ENCODE assay signal across 12 mouse cellular contexts in genomic region chr6:86420491-86420890, GRCm38 (mm10). TPM values are rescaled to one million over a fixed set of nuclear protein-coding genes. Genes with fewer than 3 reads are reported as not detected.
A peak's percentile ranks its signal among the peaks of the same experiment; 100 is the strongest.
DNase-seq lines count a peak whose midpoint lies in the region; ATAC-seq and TF ChIP-seq lines count a peak whose summit lies in the region.
"Had no signal": no experiment of that assay in that cellular context is flagged by ENCODE, and none has a peak within 500 bp of the region (broad histone marks: within the 10 kb centered on the region; RNA-seq: fewer than 3 reads in every experiment).

No protein-coding gene starts in this region.

- no peak; the same call in 1 of the 2 replicates for TF ChIP-seq RAD21 in MEL (IDR thresholded peaks at IDR 0.05; ENCODE audit: low read depth, low read length)

- H3K9me3 ChIP-seq in intestine, postnatal 0 days (ENCODE audit: control insufficient read depth): no peaks in the 10 kb centered on the region
- no peaks in the 10 kb centered on the region for H3K9me3 ChIP-seq in intestine, embryonic 16.5 days (ENCODE audit: control insufficient read depth, low read length)
- no peaks in the 10 kb centered on the region for H3K9me3 ChIP-seq in MEL (replicated peaks; ENCODE audit: insufficient read depth, low read length)
- no peaks in the 10 kb centered on the region for H3K9me3 ChIP-seq in kidney, embryonic 15.5 days (replicated peaks)
- H3K9me3 ChIP-seq in heart, embryonic 12.5 days (replicated peaks): no peaks in the 10 kb centered on the region

- H3K9ac ChIP-seq in intestine, postnatal 0 days (ENCODE audit: low read depth, low read length): no peak overlapping the region
- no peak overlapping the region for H3K9ac ChIP-seq in intestine, embryonic 16.5 days (ENCODE audit: low read depth, low read length)
- H3K9ac ChIP-seq in MEL (ENCODE audit: control insufficient read depth, low read depth, low read length, poor library complexity, severe bottlenecking): no peak overlapping the region
- H3K9ac ChIP-seq in kidney, embryonic 15.5 days: no peak overlapping the region
- H3K9ac ChIP-seq in heart, embryonic 12.5 days: no peak overlapping the region

- ATAC-seq in intestine, postnatal 0 days: no peak
- no peak for ATAC-seq in intestine, embryonic 16.5 days
- peak; percentile 70 for ATAC-seq in granulocyte monocyte progenitor cell, adult 5-6 weeks (replicated peaks; ENCODE audit: poor library complexity, severe bottlenecking)
- no peak for ATAC-seq in kidney, embryonic 15.5 days (replicated peaks; ENCODE audit: low FRiP score)
- no peak for ATAC-seq in heart, embryonic 12.5 days (ENCODE audit: insufficient number of reproducible peaks, low FRiP score)

- H3K4me2 ChIP-seq in intestine, postnatal 0 days (replicated peaks; ENCODE audit: low read depth): no peak overlapping the region
- H3K4me2 ChIP-seq in intestine, embryonic 16.5 days (ENCODE audit: low read depth, low read length): no peak overlapping the region
- no peak overlapping the region for H3K4me2 ChIP-seq in kidney, embryonic 15.5 days
- no peak overlapping the region for H3K4me2 ChIP-seq in heart, embryonic 12.5 days

- H3K4me1 ChIP-seq in intestine, postnatal 0 days (replicated peaks; ENCODE audit: control insufficient read depth, insufficient read depth, low read length): no peaks in the 10 kb centered on the region
- H3K4me1 ChIP-seq in intestine, embryonic 16.5 days (ENCODE audit: control insufficient read depth, insufficient read depth, low read length): no peaks in the 10 kb centered on the region
- H3K4me1 ChIP-seq in MEL (ENCODE audit: control insufficient read depth in 1 of 2, insufficient read depth in 2 of 2, low read length in 2 of 2): no peaks in the 10 kb centered on the region
- H3K4me1 ChIP-seq in kidney, embryonic 15.5 days: no peaks in the 10 kb centered on the region
- no peaks in the 10 kb centered on the region for H3K4me1 ChIP-seq in heart, embryonic 12.5 days (replicated peaks)

- H3K27me3 ChIP-seq in intestine, postnatal 0 days (replicated peaks; ENCODE audit: control insufficient read depth, insufficient read depth, low read length): no peaks in the 10 kb centered on the region
- H3K27me3 ChIP-seq in intestine, embryonic 16.5 days (replicated peaks; ENCODE audit: control insufficient read depth, insufficient read depth, low read length): no peaks in the 10 kb centered on the region
- no peaks in the 10 kb centered on the region for H3K27me3 ChIP-seq in MEL (ENCODE audit: control insufficient read depth in 1 of 2, insufficient read depth in 2 of 2, low read length in 2 of 2)
- no peaks in the 10 kb centered on the region for H3K27me3 ChIP-seq in kidney, embryonic 15.5 days
- no peaks in the 10 kb centered on the region for H3K27me3 ChIP-seq in heart, embryonic 12.5 days (replicated peaks)

- H3K36me3 ChIP-seq in intestine, postnatal 0 days (ENCODE audit: control insufficient read depth, insufficient read depth): peaks cover 73% of the 10 kb centered on the region
- H3K36me3 ChIP-seq in intestine, embryonic 16.5 days (ENCODE audit: control insufficient read depth, insufficient read depth, low read length): peaks cover 13% of the 10 kb centered on the region
- peaks cover 0 to 20% of the 10 kb centered on the region in 2 experiments; a peak in 2 of 4 replicates for H3K36me3 ChIP-seq in MEL (ENCODE audit: control insufficient read depth in 1 of 2, insufficient read depth in 2 of 2, low read length in 2 of 2)
- H3K36me3 ChIP-seq in kidney, embryonic 15.5 days: peaks cover 87% of the 10 kb centered on the region
- H3K36me3 ChIP-seq in heart, embryonic 12.5 days: peaks cover 69% of the 10 kb centered on the region

- H3K4me3 ChIP-seq in intestine, postnatal 0 days (ENCODE audit: low read depth, low read length): no peak overlapping the region
- no peak overlapping the region for H3K4me3 ChIP-seq in intestine, embryonic 16.5 days (ENCODE audit: low read length)
- no peak overlapping the region for H3K4me3 ChIP-seq in MEL (ENCODE audit: control insufficient read depth in 1 of 2, insufficient read depth in 1 of 2, low read depth in 2 of 2, low read length in 2 of 2)
- H3K4me3 ChIP-seq in kidney, embryonic 15.5 days (replicated peaks): no peak overlapping the region
- no peak overlapping the region for H3K4me3 ChIP-seq in heart, embryonic 12.5 days

- no peaks in the 10 kb centered on the region for H3K79me2 ChIP-seq in MEL (ENCODE audit: control insufficient read depth, insufficient read depth, low read length, poor library complexity)

- DNase-seq in 416B (ENCODE audit: low read depth): peak; percentile 61
- DNase-seq in MEL (ENCODE audit: low read depth, low spot score): peak; percentile 76
- DNase-seq in urinary bladder, adult 18-20 months (ENCODE audit: low spot score in 2 of 2): no peak
- DNase-seq: adrenal gland, adult 2 months had no signal

- H3K27ac ChIP-seq in intestine, postnatal 0 days (ENCODE audit: low read depth, low read length): no peak overlapping the region
- no peak overlapping the region for H3K27ac ChIP-seq in intestine, embryonic 16.5 days (ENCODE audit: low read length)
- H3K27ac ChIP-seq in MEL (ENCODE audit: control insufficient read depth, low read depth, low read length): no peak overlapping the region
- no peak overlapping the region for H3K27ac ChIP-seq in kidney, embryonic 15.5 days
- H3K27ac ChIP-seq in heart, embryonic 12.5 days (ENCODE audit: poor library complexity, severe bottlenecking): no peak overlapping the region
- H3K27ac ChIP-seq: macrophage had no signal

- TF ChIP-seq CTCF in intestine, postnatal 0 days (IDR thresholded peaks at IDR 0.05; ENCODE audit: low read depth): peak; percentile 64
- peak; percentile 66 to 93 (median 74) for TF ChIP-seq CTCF in MEL (IDR thresholded peaks at IDR 0.05 in 2 of 3, conservative IDR thresholded peaks at IDR 0.05 in 1 of 3; ENCODE audit: control insufficient read depth in 1 of 3, insufficient read depth in 1 of 3, low read depth in 2 of 3, low read length in 3 of 3, poor library complexity in 1 of 3, severe bottlenecking in 1 of 3)

- no peak for TF ChIP-seq EP300 in MEL (IDR thresholded peaks at IDR 0.05; ENCODE audit: low read depth in 1 of 2, low read length in 2 of 2)

- WGBS in intestine, postnatal 0 days: 82% methylated on average over 6 of the region's 6 CpGs
- 75% methylated on average over 6 of the region's 6 CpGs for WGBS in intestine, embryonic 16.5 days
- WGBS in kidney, embryonic 15.5 days: 79% methylated on average over 6 of the region's 6 CpGs
- 77% methylated on average over 6 of the region's 6 CpGs for WGBS in heart, embryonic 12.5 days

- no peak for TF ChIP-seq POLR2A in MEL (IDR thresholded peaks at IDR 0.05; ENCODE audit: control insufficient read depth in 1 of 2, insufficient read depth in 1 of 2, low read depth in 1 of 2, low read length in 2 of 2, poor library complexity in 1 of 2)

RNA-seq across cellular contexts. Expression of gene Gm44790, which starts 6.0 kb away (rescaled TPM):
- not detected in 2 replicates for polyA plus RNA-seq in intestine, postnatal 0 days (2015; fragmentation: Nextera tagmentation; extraction: Ambion mirVana)
- not detected in 2 replicates for polyA plus RNA-seq in intestine, embryonic 16.5 days (2015; fragmentation: Nextera tagmentation; extraction: Ambion mirVana)
- total RNA-seq in MEL (2012; rRNA removed): 0.77 and 0.88 TPM in 2 replicates
- polyA plus RNA-seq in MEL (2012; ENCODE audit: insufficient read depth in 1 of 2, insufficient read length in 2 of 2, low read depth in 1 of 2, low replicate concordance in 2 of 2, missing spikeins in 1 of 2): under 1 TPM in 1 of 2 experiments, not detected in 1; 0.29 TPM
- total RNA-seq in granulocyte monocyte progenitor cell, adult 5-6 weeks (2014; fragmentation: Nextera tagmentation): not detected in 2 replicates
- total RNA-seq in granulocyte monocyte progenitor cell, adult 5-6 weeks (2017): not detected in 2 replicates
- 0.43 and 0.51 TPM in 2 replicates for polyA plus RNA-seq in kidney, embryonic 15.5 days (2015; fragmentation: Nextera tagmentation; extraction: Ambion mirVana)
- 0.45 TPM in 1 of 2 replicates, not detected in the other for polyA plus RNA-seq in heart, embryonic 12.5 days (2016; fragmentation: Nextera tagmentation; extraction: Ambion mirVana)
- polyA plus RNA-seq: embryonic facial prominence, embryonic 14.5 days; heart, embryonic 14.5 days; macrophage had no signal

RNA-seq across cellular contexts. Expression of gene Tia1, which starts 16.5 kb away (rescaled TPM):
- 33.0 and 35.7 TPM in 2 replicates for polyA plus RNA-seq in intestine, postnatal 0 days (2015; fragmentation: Nextera tagmentation; extraction: Ambion mirVana)
- 97.9 and 110 TPM in 2 replicates for polyA plus RNA-seq in intestine, embryonic 16.5 days (2015; fragmentation: Nextera tagmentation; extraction: Ambion mirVana)
- 20.5 and 21.5 TPM in 2 replicates for total RNA-seq in MEL (2012; rRNA removed)
- polyA plus RNA-seq in MEL (2012; ENCODE audit: insufficient read depth in 1 of 2, insufficient read length in 2 of 2, low read depth in 1 of 2, low replicate concordance in 2 of 2, missing spikeins in 1 of 2): 10 to 100 TPM in 1 of 2 experiments, not detected in 1; 25.3 TPM
- total RNA-seq in granulocyte monocyte progenitor cell, adult 5-6 weeks (2014; fragmentation: Nextera tagmentation): 89.9 and 109 TPM in 2 replicates
- 77.5 and 97.1 TPM in 2 replicates for total RNA-seq in granulocyte monocyte progenitor cell, adult 5-6 weeks (2017)
- 218 and 219 TPM in 2 replicates for polyA plus RNA-seq in kidney, embryonic 15.5 days (2015; fragmentation: Nextera tagmentation; extraction: Ambion mirVana)
- polyA plus RNA-seq in heart, embryonic 12.5 days (2016; fragmentation: Nextera tagmentation; extraction: Ambion mirVana): 140 and 158 TPM in 2 replicates

RNA-seq across cellular contexts. Expression of gene C87436, which starts 17.7 kb away (rescaled TPM):
- polyA plus RNA-seq in intestine, postnatal 0 days (2015; fragmentation: Nextera tagmentation; extraction: Ambion mirVana): 12.4 and 12.8 TPM in 2 replicates
- 17.9 and 21.7 TPM in 2 replicates for polyA plus RNA-seq in intestine, embryonic 16.5 days (2015; fragmentation: Nextera tagmentation; extraction: Ambion mirVana)
- 10.9 and 11.6 TPM in 2 replicates for total RNA-seq in MEL (2012; rRNA removed)
- 10 to 100 TPM in 1 of 2 experiments, not detected in 1; 18.5 TPM for polyA plus RNA-seq in MEL (2012; ENCODE audit: insufficient read depth in 1 of 2, insufficient read length in 2 of 2, low read depth in 1 of 2, low replicate concordance in 2 of 2, missing spikeins in 1 of 2)
- total RNA-seq in granulocyte monocyte progenitor cell, adult 5-6 weeks (2014; fragmentation: Nextera tagmentation): 20.8 and 33.5 TPM in 2 replicates
- 20.3 and 26.7 TPM in 2 replicates for total RNA-seq in granulocyte monocyte progenitor cell, adult 5-6 weeks (2017)
- polyA plus RNA-seq in kidney, embryonic 15.5 days (2015; fragmentation: Nextera tagmentation; extraction: Ambion mirVana): 24.4 and 25.5 TPM in 2 replicates
- 16.2 and 18.0 TPM in 2 replicates for polyA plus RNA-seq in heart, embryonic 12.5 days (2016; fragmentation: Nextera tagmentation; extraction: Ambion mirVana)

RNA-seq across cellular contexts. Expression of gene Pcyox1, which starts 23.5 kb away (rescaled TPM):
- polyA plus RNA-seq in intestine, postnatal 0 days (2015; fragmentation: Nextera tagmentation; extraction: Ambion mirVana): 37.8 and 41.0 TPM in 2 replicates
- polyA plus RNA-seq in intestine, embryonic 16.5 days (2015; fragmentation: Nextera tagmentation; extraction: Ambion mirVana): 76.7 and 77.2 TPM in 2 replicates
- total RNA-seq in MEL (2012; rRNA removed): 16.0 and 18.3 TPM in 2 replicates
- polyA plus RNA-seq in MEL (2012; ENCODE audit: insufficient read depth in 1 of 2, insufficient read length in 2 of 2, low read depth in 1 of 2, low replicate concordance in 2 of 2, missing spikeins in 1 of 2): 10 to 100 TPM in 1 of 2 experiments, not detected in 1; 28.1 TPM
- total RNA-seq in granulocyte monocyte progenitor cell, adult 5-6 weeks (2014; fragmentation: Nextera tagmentation): 31.1 and 35.7 TPM in 2 replicates
- 64.2 and 87.9 TPM in 2 replicates for total RNA-seq in granulocyte monocyte progenitor cell, adult 5-6 weeks (2017)
- 97.6 and 99.1 TPM in 2 replicates for polyA plus RNA-seq in kidney, embryonic 15.5 days (2015; fragmentation: Nextera tagmentation; extraction: Ambion mirVana)
- polyA plus RNA-seq in heart, embryonic 12.5 days (2016; fragmentation: Nextera tagmentation; extraction: Ambion mirVana): 59.4 and 64.7 TPM in 2 replicates

RNA-seq across cellular contexts. Expression of gene Snrpg, which starts 49.4 kb away (rescaled TPM):
- 196 and 204 TPM in 2 replicates for polyA plus RNA-seq in intestine, postnatal 0 days (2015; fragmentation: Nextera tagmentation; extraction: Ambion mirVana)
- 393 and 465 TPM in 2 replicates for polyA plus RNA-seq in intestine, embryonic 16.5 days (2015; fragmentation: Nextera tagmentation; extraction: Ambion mirVana)
- total RNA-seq in MEL (2012; rRNA removed): 748 and 796 TPM in 2 replicates
- polyA plus RNA-seq in MEL (2012; ENCODE audit: insufficient read depth in 1 of 2, insufficient read length in 2 of 2, low read depth in 1 of 2, low replicate concordance in 2 of 2, missing spikeins in 1 of 2): 1,000 to 10,000 TPM in 1 of 2 experiments, 100 to 1,000 TPM in 1; 761 to 1,339 TPM
- 687 and 692 TPM in 2 replicates for total RNA-seq in granulocyte monocyte progenitor cell, adult 5-6 weeks (2014; fragmentation: Nextera tagmentation)
- 44.9 and 50.5 TPM in 2 replicates for total RNA-seq in granulocyte monocyte progenitor cell, adult 5-6 weeks (2017)
- polyA plus RNA-seq in kidney, embryonic 15.5 days (2015; fragmentation: Nextera tagmentation; extraction: Ambion mirVana): 665 and 702 TPM in 2 replicates
- polyA plus RNA-seq in heart, embryonic 12.5 days (2016; fragmentation: Nextera tagmentation; extraction: Ambion mirVana): 314 and 325 TPM in 2 replicates

Comparison
In these comparisons a context has a peak if more than half of its experiments do, and no peak if none do; other contexts are left out.
1. DNase-seq: peak in 416B (single experiment) and MEL (single experiment); none in urinary bladder, adult 18-20 months (0 of 2).